Mouse (Mus musculus) thymus, adult 2 months (tissue): ENCODE measurements around the gene L1cam.

Experiments used
- CTCF ChIP-seq: fragments of 200-500 bp; IDR thresholded peaks from 2 replicates; pipeline ENCODE4 v1.5.1; 2012; ENCODE audit warnings: mild to moderate bottlenecking, control low read depth, low read length, moderate library complexity, borderline replicate concordance; ENCODE audit not compliant: control insufficient read depth, poor library complexity, insufficient read depth; ENCODE audit errors: extremely low read depth
- POLR2A ChIP-seq: fragments of 200-500 bp; IDR thresholded peaks from 2 replicates; pipeline ENCODE4 v1.6.1; 2012; ENCODE audit warnings: mild to moderate bottlenecking, low read length, control low read depth, moderate library complexity; ENCODE audit not compliant: control insufficient read depth, poor library complexity, insufficient read depth; ENCODE audit errors: extremely low read depth

- TF ChIP-seq POLR2A = no peak
- no peak for TF ChIP-seq CTCF
These were observed 26.6 kb upstream of the L1cam start for GRCm38 (mm10) chrX:73922550-73922882.
